Mouse (Mus musculus): ENCODE results near the gene Ccnd3. TPM values are rescaled to one million over a fixed set of nuclear protein-coding genes. Genes with fewer than 3 reads are reported as not detected.
A peak's percentile ranks its signal among the peaks of the same experiment; 100 is the strongest.

The Ccnd3 gene
- polyA plus RNA-seq, 1 experiment from 2014 or later = 394 TPM

DNA sequence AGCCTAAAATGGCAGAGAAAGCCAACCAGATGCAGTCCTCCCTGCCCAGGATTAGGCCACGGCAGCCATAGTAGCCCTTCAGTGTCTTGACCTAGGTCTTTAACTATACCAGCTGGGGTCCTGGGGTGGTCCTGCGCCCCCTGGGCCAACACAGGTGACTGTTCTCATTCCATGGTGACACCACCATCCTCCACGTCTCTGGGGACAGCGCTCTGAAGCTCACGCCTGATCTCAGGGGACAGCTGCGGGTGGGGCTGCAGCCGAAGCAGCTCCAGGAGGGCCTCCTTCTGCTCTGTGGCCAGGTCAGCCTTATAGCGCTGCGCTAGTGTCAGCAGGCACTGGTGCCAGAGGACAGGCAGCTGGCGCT, 96.5 kb downstream of the Ccnd3 start:
- no peak overlapping the region for H3K27ac ChIP-seq
- H3K9me3 ChIP-seq = no peaks in the 10 kb centered on the region
- 85% methylated on average over 10 of the region's 10 CpGs for WGBS
- ATAC-seq = no peak
- no peak overlapping the region for H3K4me2 ChIP-seq (replicated peaks)
- H3K9ac ChIP-seq = no peak overlapping the region
- peaks cover 48% of the 10 kb centered on the region for H3K36me3 ChIP-seq
- H3K27me3 ChIP-seq (replicated peaks) = no peaks in the 10 kb centered on the region
- no peak overlapping the region for H3K4me3 ChIP-seq (replicated peaks)
- peaks cover 23% of the 10 kb centered on the region for H3K4me1 ChIP-seq (replicated peaks)

DNA sequence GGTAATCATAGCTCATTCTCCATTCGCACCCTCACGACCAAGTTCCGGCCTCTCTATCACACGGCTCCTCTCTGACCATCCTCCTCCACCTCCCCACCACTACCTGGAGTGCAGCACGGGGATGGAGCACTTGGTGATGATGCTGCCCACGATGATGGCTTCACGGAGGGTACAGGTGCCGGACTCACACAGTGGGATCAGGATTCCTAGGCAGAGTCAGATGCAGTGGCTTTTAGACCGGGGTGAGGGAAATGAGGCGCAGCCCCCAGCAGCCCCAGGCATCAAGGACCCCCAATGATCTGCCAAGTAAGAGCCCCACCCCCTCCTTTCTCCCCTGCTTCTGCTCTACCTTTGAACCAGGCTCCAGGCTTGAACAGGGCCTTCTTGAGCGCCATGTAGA, 97.4 kb downstream of the Ccnd3 start:
- WGBS = 95% methylated on average over 11 of the region's 11 CpGs
- Histone ChIP-seq H3K27ac (no peak overlapping the region), H3K4me1 (replicated peaks) (peaks cover 14% of the 10 kb centered on the region), H3K27me3 (replicated peaks) (no peaks in the 10 kb centered on the region), H3K9ac (no peak overlapping the region), H3K36me3 (peaks cover 56% of the 10 kb centered on the region), H3K9me3 (no peaks in the 10 kb centered on the region), H3K4me2 (replicated peaks) (no peak overlapping the region), H3K4me3 (replicated peaks) (no peak overlapping the region)
- no peak for ATAC-seq

GRCm38 (mm10) chr17:47606220-47606619, 101.4 kb downstream of the Ccnd3 start:
- no peak overlapping the region for H3K9ac ChIP-seq
- no peak for ATAC-seq
- H3K27ac ChIP-seq = no peak overlapping the region
- H3K4me1 ChIP-seq (replicated peaks) = 0 out of 2 replicates have a peak, but pooled peaks cover 4% of the 10 kb centered on the region
- 71% methylated on average over 5 of the region's 5 CpGs for WGBS
- H3K4me2 ChIP-seq (replicated peaks) = no peak overlapping the region
- H3K27me3 ChIP-seq (replicated peaks) = no peaks in the 10 kb centered on the region
- H3K4me3 ChIP-seq (replicated peaks) = no peak overlapping the region
- peaks cover 45% of the 10 kb centered on the region for H3K36me3 ChIP-seq
- H3K9me3 ChIP-seq = no peaks in the 10 kb centered on the region

GRCm38 (mm10) chr17:47609182-47609581, 104.3 kb downstream of the Ccnd3 start:
- Histone ChIP-seq H3K9ac (no peak overlapping the region), H3K4me1 (replicated peaks) (peaks cover 16% of the 10 kb centered on the region), H3K4me3 (replicated peaks) (no peak overlapping the region), H3K4me2 (replicated peaks) (no peak overlapping the region), H3K27ac (no peak overlapping the region), H3K27me3 (replicated peaks) (no peaks in the 10 kb centered on the region), H3K36me3 (peaks cover 26% of the 10 kb centered on the region; the same call in 1 of the 2 replicates), H3K9me3 (no peaks in the 10 kb centered on the region)
- WGBS = 87% methylated on average over 4 of the region's 4 CpGs
- no peak for ATAC-seq

GRCm38 (mm10) chr17:47610849-47611660, 106.2 kb downstream of the Ccnd3 start, which contains the start of the genes Bysl, Med20 and Gm20517:
Gene Bysl, minus strand, starts transcription at chr17:47611492.
Gene Med20, plus strand, starts transcription at chr17:47611582.
Gene Gm20517, plus strand, starts transcription at chr17:47611589.
- H3K4me1 ChIP-seq (replicated peaks) = peaks cover 16% of the 10 kb centered on the region
- peaks cover 15% of the 10 kb centered on the region for H3K36me3 ChIP-seq
- H3K27me3 ChIP-seq (replicated peaks) = no peaks in the 10 kb centered on the region
- H3K4me2 ChIP-seq (replicated peaks) = peak within 1 kb of the TSS; percentile 79
- peak; percentile 96 for ATAC-seq
- H3K27ac ChIP-seq = peak within 1 kb of the TSS; percentile 64
- H3K9me3 ChIP-seq = no peaks in the 10 kb centered on the region
- peak within 1 kb of the TSS; percentile 74 for H3K4me3 ChIP-seq (replicated peaks)
- under 1% methylated on average over 59 of the region's 59 CpGs for WGBS
- H3K9ac ChIP-seq = peak within 1 kb of the TSS; percentile 68

DNA sequence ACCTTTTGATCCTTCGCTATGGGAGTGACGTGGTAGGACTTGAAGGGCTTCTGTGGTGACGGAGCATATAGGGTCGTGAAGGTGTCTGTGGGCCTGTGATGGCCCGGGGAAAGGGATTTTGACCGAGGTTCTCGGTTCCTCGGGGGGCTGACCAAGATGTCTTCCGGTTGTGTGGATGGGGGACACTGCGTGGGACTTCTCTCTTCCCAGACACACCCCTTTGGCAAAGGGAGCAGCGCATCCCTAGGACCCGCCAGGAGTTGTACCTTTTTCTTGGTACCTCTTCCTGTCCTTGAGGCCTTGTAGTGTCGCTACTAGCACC, 106.8 kb downstream of the Ccnd3 start:
- Histone ChIP-seq H3K9ac (peak overlapping the region; percentile 68), H3K27me3 (replicated peaks) (no peaks in the 10 kb centered on the region), H3K27ac (peak overlapping the region; percentile 24; the same call in 1 of the 2 replicates), H3K36me3 (peaks cover 13% of the 10 kb centered on the region), H3K9me3 (no peaks in the 10 kb centered on the region), H3K4me1 (replicated peaks) (peaks cover 16% of the 10 kb centered on the region), H3K4me2 (replicated peaks) (peak overlapping the region; percentile 79), H3K4me3 (replicated peaks) (peak overlapping the region; percentile 74)
- no peak for ATAC-seq
- under 1% methylated on average over 13 of the region's 13 CpGs for WGBS

- H3K4me3 ChIP-seq (replicated peaks) = no peak overlapping the region
- no peak overlapping the region for H3K27ac ChIP-seq
- no peak overlapping the region for H3K9ac ChIP-seq
- H3K4me1 ChIP-seq (replicated peaks) = peaks cover 16% of the 10 kb centered on the region
- H3K27me3 ChIP-seq (replicated peaks) = no peaks in the 10 kb centered on the region
- no peak overlapping the region for H3K4me2 ChIP-seq (replicated peaks)
- no peaks in the 10 kb centered on the region for H3K9me3 ChIP-seq
- ATAC-seq = no peak
- WGBS = 83% methylated on average over 1 of the region's 1 CpGs
- H3K36me3 ChIP-seq = peaks cover 14% of the 10 kb centered on the region
These were observed 109.2 kb downstream of the Ccnd3 start for GRCm38 (mm10) chr17:47614018-47614417.

DNA sequence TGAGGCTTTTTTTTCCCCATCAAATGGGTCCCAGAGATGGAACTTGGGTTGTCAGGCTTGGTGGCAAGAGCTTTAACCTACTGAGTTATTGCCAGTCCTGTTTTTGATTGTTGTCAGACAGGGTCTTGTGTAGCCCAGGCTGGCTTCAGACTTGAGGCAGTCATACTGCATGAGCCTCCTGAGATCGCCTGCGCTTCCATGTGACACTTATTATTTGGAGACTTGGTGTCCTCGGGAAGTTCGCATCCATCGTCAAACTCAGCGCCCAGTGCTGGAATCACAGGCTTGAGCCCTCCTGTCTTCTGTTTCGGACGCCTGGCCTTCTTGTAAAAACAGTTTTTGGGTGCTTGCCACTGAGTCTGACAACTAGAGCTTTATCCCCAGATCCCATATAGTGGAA, 111.3 kb downstream of the Ccnd3 start:
- peaks cover 11% of the 10 kb centered on the region for H3K4me1 ChIP-seq (replicated peaks)
- H3K9ac ChIP-seq = no peak overlapping the region
- H3K27me3 ChIP-seq (replicated peaks) = no peaks in the 10 kb centered on the region
- no peak for ATAC-seq
- peaks cover 20% of the 10 kb centered on the region for H3K36me3 ChIP-seq
- no peak overlapping the region for H3K27ac ChIP-seq
- no peaks in the 10 kb centered on the region for H3K9me3 ChIP-seq
- no peak overlapping the region for H3K4me3 ChIP-seq (replicated peaks)
- WGBS = 94% methylated on average over 8 of the region's 8 CpGs
- H3K4me2 ChIP-seq (replicated peaks) = no peak overlapping the region

GRCm38 (mm10) chr17:47616652-47617051, 111.8 kb downstream of the Ccnd3 start:
- H3K36me3 ChIP-seq = peaks cover 20% of the 10 kb centered on the region
- peaks cover 11% of the 10 kb centered on the region for H3K4me1 ChIP-seq (replicated peaks)
- H3K9me3 ChIP-seq = no peaks in the 10 kb centered on the region
- H3K4me3 ChIP-seq (replicated peaks) = no peak overlapping the region
- no peak overlapping the region for H3K27ac ChIP-seq
- H3K9ac ChIP-seq = no peak overlapping the region
- H3K27me3 ChIP-seq (replicated peaks) = no peaks in the 10 kb centered on the region
- WGBS = 90% methylated on average over 4 of the region's 4 CpGs
- no peak overlapping the region for H3K4me2 ChIP-seq (replicated peaks)
- no peak for ATAC-seq

DNA sequence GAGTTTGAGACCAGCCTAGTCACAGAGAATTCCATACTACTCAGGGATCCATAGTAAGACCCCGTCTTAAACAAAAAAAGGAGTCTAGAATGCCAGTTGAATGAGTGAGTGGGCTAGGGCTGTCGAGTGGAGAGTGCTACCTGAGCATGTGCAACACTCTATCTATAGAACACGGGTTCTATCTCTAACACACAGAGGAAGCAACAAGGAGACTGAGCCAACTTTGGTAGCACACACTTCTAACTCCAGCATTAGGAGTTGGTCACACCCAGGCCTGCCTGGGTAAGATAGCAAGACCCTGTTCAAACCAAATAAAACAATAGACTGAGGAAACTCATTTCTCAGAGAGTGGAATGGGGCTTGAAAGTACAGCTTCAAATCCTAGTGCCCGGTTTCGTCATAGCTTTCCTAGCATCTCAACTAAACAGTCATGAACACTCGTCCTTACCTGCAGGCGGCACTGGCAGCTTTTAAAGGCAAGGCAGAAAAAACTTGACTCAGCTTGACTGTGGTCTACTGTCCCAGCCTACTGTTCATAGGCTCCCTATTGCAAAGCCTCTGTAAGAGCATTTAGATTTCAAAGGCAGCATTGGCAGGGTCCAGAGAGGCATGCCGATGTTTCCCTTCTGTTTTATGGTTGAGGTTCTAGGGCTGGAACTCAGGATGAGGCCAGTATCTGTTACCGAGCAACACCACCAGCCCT, 112.9 kb downstream of the Ccnd3 start:
- H3K27ac ChIP-seq = no peak overlapping the region
- H3K27me3 ChIP-seq (replicated peaks) = no peaks in the 10 kb centered on the region
- H3K9ac ChIP-seq = no peak overlapping the region
- ATAC-seq = peak; percentile 45; the same call in 1 of the 2 replicates
- peaks cover 3% of the 10 kb centered on the region for H3K4me1 ChIP-seq (replicated peaks)
- H3K4me2 ChIP-seq (replicated peaks) = no peak overlapping the region
- 90% methylated on average over 9 of the region's 9 CpGs for WGBS
- H3K4me3 ChIP-seq (replicated peaks) = no peak overlapping the region
- H3K36me3 ChIP-seq = peaks cover 30% of the 10 kb centered on the region
- H3K9me3 ChIP-seq = no peaks in the 10 kb centered on the region

DNA sequence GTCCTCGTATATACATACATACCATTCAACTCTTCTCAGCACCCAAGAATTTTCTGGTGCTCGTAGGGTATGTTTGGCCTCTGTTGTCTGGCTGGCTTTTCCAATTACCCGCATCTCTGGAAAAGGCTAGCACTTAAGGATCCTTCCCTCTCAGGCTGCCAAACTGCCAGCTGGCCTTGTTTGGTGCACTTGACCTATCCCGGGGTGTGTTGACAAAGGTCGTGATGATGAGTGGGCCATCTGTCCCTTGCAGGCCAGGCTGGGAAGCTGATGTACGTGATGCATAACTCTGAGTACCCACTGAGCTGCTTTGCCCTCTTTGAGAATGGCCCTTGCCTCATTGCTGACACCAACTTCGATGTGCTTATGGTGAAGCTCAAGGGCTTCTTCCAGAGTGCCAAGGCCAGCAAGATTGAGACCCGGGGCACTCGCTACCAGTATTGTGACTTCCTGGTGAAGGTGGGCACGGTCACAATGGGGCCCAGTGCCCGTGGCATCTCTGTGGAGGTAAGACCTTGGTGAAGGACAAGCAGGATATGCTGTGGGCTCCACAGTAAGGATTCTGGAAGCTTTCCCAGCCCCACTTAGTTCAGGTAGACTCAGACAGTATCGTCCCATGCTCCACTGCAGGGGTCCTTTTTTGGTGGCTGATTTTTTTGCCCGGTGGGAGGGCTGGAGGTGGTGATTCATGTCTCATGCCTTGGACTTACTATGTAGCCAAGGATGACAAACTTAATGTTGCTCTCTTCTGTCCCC, 113.9 kb downstream of the Ccnd3 start:
- no peak overlapping the region for H3K27ac ChIP-seq
- no peaks in the 10 kb centered on the region for H3K27me3 ChIP-seq (replicated peaks)
- WGBS = 82% methylated on average over 13 of the region's 13 CpGs
- H3K9me3 ChIP-seq = no peaks in the 10 kb centered on the region
- H3K36me3 ChIP-seq = peaks cover 40% of the 10 kb centered on the region
- no peaks in the 10 kb centered on the region for H3K4me1 ChIP-seq (replicated peaks)
- no peak overlapping the region for H3K9ac ChIP-seq
- no peak for ATAC-seq
- no peak overlapping the region for H3K4me3 ChIP-seq (replicated peaks)
- H3K4me2 ChIP-seq (replicated peaks) = no peak overlapping the region

DNA sequence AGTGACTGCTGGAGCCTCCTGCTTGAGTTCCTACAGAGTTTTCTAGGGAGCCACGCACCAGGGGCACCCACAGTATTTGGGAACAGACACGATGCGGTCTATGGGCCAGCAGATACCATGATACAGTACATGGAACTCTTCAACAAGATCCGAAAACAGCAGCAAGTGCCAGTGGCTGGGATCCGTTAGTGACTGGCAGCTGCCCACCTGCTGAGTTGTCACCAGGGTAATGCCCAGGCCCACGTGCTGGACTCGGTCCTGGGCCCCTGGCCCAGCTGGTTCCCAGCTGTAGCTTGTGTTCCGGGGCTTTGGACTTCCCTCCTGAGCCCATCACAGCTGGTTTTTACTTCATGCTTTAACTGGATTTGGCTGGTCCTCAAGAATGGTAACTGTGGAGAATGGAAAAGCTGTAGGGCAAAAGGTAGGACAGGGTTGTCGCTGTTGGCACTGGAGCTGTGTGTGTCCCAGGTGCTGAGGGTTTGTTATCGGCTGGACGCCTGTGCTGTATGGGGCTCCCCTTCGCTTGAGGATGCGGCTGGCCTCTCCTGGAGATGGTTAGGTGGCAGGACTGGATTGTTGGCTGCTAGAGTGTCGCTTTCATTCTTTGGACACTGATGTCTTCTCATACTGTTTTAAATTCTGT, 118.2 kb downstream of the Ccnd3 start:
- Histone ChIP-seq H3K4me2 (replicated peaks) (no peak overlapping the region), H3K4me3 (replicated peaks) (no peak overlapping the region), H3K27ac (no peak overlapping the region), H3K9me3 (no peaks in the 10 kb centered on the region), H3K27me3 (replicated peaks) (no peaks in the 10 kb centered on the region), H3K4me1 (replicated peaks) (no peaks in the 10 kb centered on the region; the same call in 1 of the 2 replicates), H3K9ac (no peak overlapping the region), H3K36me3 (peaks cover 44% of the 10 kb centered on the region)
- ATAC-seq = no peak
- WGBS = 93% methylated on average over 14 of the region's 14 CpGs

Data from intestine, embryonic 15.5 days (tissue).